16 mouse cellular contexts compared by ENCODE assay signal in genomic region chr7:69585131-69585530, GRCm38 (mm10).
DNase-seq lines count a peak whose midpoint lies in the region; ATAC-seq lines count a peak whose summit lies in the region.
"Had no signal": no experiment of that assay in that cellular context is flagged by ENCODE, and none has a peak within 500 bp of the region (broad histone marks: within the 10 kb centered on the region; RNA-seq: fewer than 3 reads in every experiment).

No protein-coding gene starts in this region.

- H3K27ac ChIP-seq in forebrain, embryonic 10.5 days: 0 out of 2 replicates have a peak overlapping the region, but pooled peaks have one; percentile 12
- no peak overlapping the region for H3K27ac ChIP-seq in forebrain, embryonic 16.5 days (ENCODE audit: low read length)
- no peak overlapping the region for H3K27ac ChIP-seq in heart, embryonic 11.5 days (ENCODE audit: low read depth, low read length)
- H3K27ac ChIP-seq: embryonic facial prominence, embryonic 12.5 days; gastrocnemius, adult 2 months; heart, embryonic 13.5 days; hindbrain, embryonic 15.5 days had no signal

- H3K9ac ChIP-seq in forebrain, embryonic 16.5 days (replicated peaks; ENCODE audit: low read depth, low read length): no peak overlapping the region
- H3K9ac ChIP-seq in heart, embryonic 11.5 days (ENCODE audit: low read depth, low read length): no peak overlapping the region
- H3K9ac ChIP-seq: embryonic facial prominence, embryonic 12.5 days; heart, embryonic 13.5 days; hindbrain, embryonic 15.5 days had no signal

- no peak for ATAC-seq in forebrain, embryonic 16.5 days
- no peak for ATAC-seq in heart, embryonic 11.5 days (replicated peaks; ENCODE audit: insufficient number of reproducible peaks, low FRiP score, low TSS enrichment)
- ATAC-seq: intestine, embryonic 16.5 days had no signal

- H3K9me3 ChIP-seq in forebrain, embryonic 10.5 days: no peaks in the 10 kb centered on the region
- no peaks in the 10 kb centered on the region for H3K9me3 ChIP-seq in forebrain, embryonic 16.5 days (ENCODE audit: control insufficient read depth, low read length)
- H3K9me3 ChIP-seq in heart, embryonic 11.5 days (replicated peaks; ENCODE audit: control insufficient read depth, low read length): no peaks in the 10 kb centered on the region
- H3K9me3 ChIP-seq: embryonic facial prominence, embryonic 12.5 days; heart, embryonic 13.5 days; hindbrain, embryonic 15.5 days had no signal

- H3K36me3 ChIP-seq in forebrain, embryonic 10.5 days (replicated peaks): no peaks in the 10 kb centered on the region
- no peaks in the 10 kb centered on the region for H3K36me3 ChIP-seq in forebrain, embryonic 16.5 days (ENCODE audit: control insufficient read depth, insufficient read depth)
- H3K36me3 ChIP-seq in heart, embryonic 11.5 days (ENCODE audit: control insufficient read depth, insufficient read depth, low read length): no peaks in the 10 kb centered on the region
- H3K36me3 ChIP-seq: embryonic facial prominence, embryonic 12.5 days; heart, embryonic 13.5 days; hindbrain, embryonic 15.5 days had no signal

- DNase-seq in forebrain, embryonic 10.5 days (ENCODE audit: extremely low spot score, low spot score): no peak
- DNase-seq in kidney, adult 9 months: peak; percentile 10
- DNase-seq in kidney, postnatal 4 days: no peak
- peak; percentile 27 for DNase-seq in retina, postnatal 1 day
- DNase-seq in retina, embryonic 14.5 days (ENCODE audit: low spot score): no peak
- DNase-seq: adrenal gland, postnatal 10 days; cerebellum, adult 2 months; gastrocnemius, adult 2 months; gastrocnemius, postnatal 25 days; heart, postnatal 36 days had no signal

- no peak overlapping the region for H3K4me3 ChIP-seq in forebrain, embryonic 10.5 days
- no peak overlapping the region for H3K4me3 ChIP-seq in forebrain, embryonic 16.5 days (replicated peaks; ENCODE audit: low read length)
- no peak overlapping the region for H3K4me3 ChIP-seq in heart, embryonic 11.5 days (ENCODE audit: low read depth, low read length)
- H3K4me3 ChIP-seq: embryonic facial prominence, embryonic 12.5 days; gastrocnemius, adult 2 months; heart, embryonic 13.5 days; hindbrain, embryonic 15.5 days had no signal

- H3K4me1 ChIP-seq in forebrain, embryonic 10.5 days: peaks cover 53% of the 10 kb centered on the region
- H3K4me1 ChIP-seq in forebrain, embryonic 16.5 days (replicated peaks; ENCODE audit: control insufficient read depth, insufficient read depth, low read length): no peaks in the 10 kb centered on the region
- H3K4me1 ChIP-seq in heart, embryonic 11.5 days (ENCODE audit: control insufficient read depth, insufficient read depth, low read length): no peaks in the 10 kb centered on the region
- H3K4me1 ChIP-seq: heart, embryonic 13.5 days; hindbrain, embryonic 15.5 days had no signal

- WGBS in forebrain, embryonic 10.5 days: 88% methylated on average over 4 of the region's 4 CpGs
- WGBS in forebrain, embryonic 16.5 days: 57% methylated on average over 4 of the region's 4 CpGs
- 70% methylated on average over 4 of the region's 4 CpGs for WGBS in heart, embryonic 11.5 days (ENCODE audit: insufficient replicate concordance)

- H3K4me2 ChIP-seq in forebrain, embryonic 16.5 days (ENCODE audit: low read length): no peak overlapping the region
- H3K4me2 ChIP-seq in heart, embryonic 11.5 days: no peak overlapping the region
- H3K4me2 ChIP-seq: embryonic facial prominence, embryonic 12.5 days; heart, embryonic 13.5 days; hindbrain, embryonic 15.5 days had no signal

- peaks cover 53% of the 10 kb centered on the region for H3K27me3 ChIP-seq in forebrain, embryonic 10.5 days (ENCODE audit: poor library complexity, severe bottlenecking)
- H3K27me3 ChIP-seq in forebrain, embryonic 16.5 days (replicated peaks; ENCODE audit: control insufficient read depth, insufficient read depth, low read length): no peaks in the 10 kb centered on the region
- no peaks in the 10 kb centered on the region for H3K27me3 ChIP-seq in heart, embryonic 11.5 days (ENCODE audit: control insufficient read depth, insufficient read depth, low read length)
- H3K27me3 ChIP-seq: embryonic facial prominence, embryonic 12.5 days; heart, embryonic 13.5 days had no signal

Comparison
In these comparisons a context has a peak if more than half of its experiments do, and no peak if none do; other contexts are left out.
1. DNase-seq: peak in kidney, adult 9 months (single experiment) and retina, postnatal 1 day (single experiment); none in forebrain, embryonic 10.5 days (single experiment), kidney, postnatal 4 days (0 of 2) and retina, embryonic 14.5 days (single experiment).